ENCODE assay signal across 10 mouse cellular contexts in the genomic region with DNA sequence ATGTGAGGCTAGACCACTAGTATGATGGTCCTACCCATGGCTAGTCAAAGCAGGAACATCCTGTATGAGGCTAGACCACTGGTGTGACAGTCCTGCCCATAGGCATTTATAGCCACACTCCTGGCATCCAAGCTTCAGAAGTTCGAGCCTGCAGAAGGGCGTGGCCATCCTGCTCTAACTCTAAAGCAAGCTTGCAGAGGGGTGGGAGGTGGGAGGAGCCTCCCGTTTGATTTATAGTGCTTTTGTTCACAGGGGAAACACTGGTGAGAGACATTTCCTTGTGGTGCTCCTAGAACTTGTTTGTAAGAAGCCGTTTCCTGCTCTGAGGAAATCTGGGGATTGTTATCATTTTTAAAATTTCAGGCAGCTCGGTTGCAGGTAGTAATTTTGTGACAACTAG. TPM values are rescaled to one million over a fixed set of nuclear protein-coding genes. Genes with fewer than 3 reads are reported as not detected.
DNase-seq lines count a peak whose midpoint lies in the region; ATAC-seq lines count a peak whose summit lies in the region.
"Had no signal": no experiment of that assay in that cellular context is flagged by ENCODE, and none has a peak within 500 bp of the region (broad histone marks: within the 10 kb centered on the region; RNA-seq: fewer than 3 reads in every experiment).

No protein-coding gene starts in this region.

- peak; percentile 52 to 74 for DNase-seq in heart, adult 18-20 months
- DNase-seq in embryonic facial prominence, embryonic 10.5 days (ENCODE audit: low spot score) = no peak
- DNase-seq in mesoderm, embryonic 11.5 days (ENCODE audit: low read depth, low spot score) = peak; percentile 45
- DNase-seq in spleen, adult 12 weeks (ENCODE audit: low spot score) = no peak
- DNase-seq in cerebellum, postnatal 25 days = no peak
- no peak for DNase-seq in cerebellum, adult 18-20 months
- DNase-seq: left cerebral cortex, postnatal 4 days had no signal

- no peak overlapping the region for H3K4me2 ChIP-seq in heart, embryonic 12.5 days
- H3K4me2 ChIP-seq in kidney, embryonic 16.5 days (replicated peaks; ENCODE audit: low read depth, low read length) = peak overlapping the region; percentile 26; the same call in 1 of the 2 replicates
- H3K4me2 ChIP-seq: forebrain, embryonic 15.5 days had no signal

- peaks cover 9% of the 10 kb centered on the region for H3K4me1 ChIP-seq in heart, embryonic 12.5 days (replicated peaks)
- H3K4me1 ChIP-seq in embryonic facial prominence, embryonic 10.5 days = peaks cover 44% of the 10 kb centered on the region
- peaks cover 85% of the 10 kb centered on the region for H3K4me1 ChIP-seq in kidney, embryonic 16.5 days (ENCODE audit: insufficient read depth, low read length)

- H3K9me3 ChIP-seq in heart, embryonic 12.5 days (replicated peaks) = no peaks in the 10 kb centered on the region
- H3K9me3 ChIP-seq in embryonic facial prominence, embryonic 10.5 days = no peaks in the 10 kb centered on the region
- no peaks in the 10 kb centered on the region for H3K9me3 ChIP-seq in kidney, embryonic 16.5 days (ENCODE audit: low read length)
- H3K9me3 ChIP-seq: forebrain, embryonic 15.5 days had no signal

- peaks cover 12% of the 10 kb centered on the region; the same call in 1 of the 2 replicates for H3K27me3 ChIP-seq in heart, embryonic 12.5 days (replicated peaks)
- no peaks in the 10 kb centered on the region for H3K27me3 ChIP-seq in embryonic facial prominence, embryonic 10.5 days (replicated peaks; ENCODE audit: low read depth, poor library complexity, severe bottlenecking)
- H3K27me3 ChIP-seq in kidney, embryonic 16.5 days (ENCODE audit: insufficient read depth, low read length) = no peaks in the 10 kb centered on the region
- H3K27me3 ChIP-seq: forebrain, embryonic 15.5 days had no signal

- 29% methylated on average over 5 of the region's 5 CpGs for WGBS in heart, embryonic 12.5 days
- 47% methylated on average over 5 of the region's 5 CpGs for WGBS in embryonic facial prominence, embryonic 10.5 days
- 17% methylated on average over 5 of the region's 5 CpGs for WGBS in kidney, embryonic 16.5 days

- H3K4me3 ChIP-seq in heart, embryonic 12.5 days = no peak overlapping the region
- no peak overlapping the region for H3K4me3 ChIP-seq in embryonic facial prominence, embryonic 10.5 days
- H3K4me3 ChIP-seq in kidney, embryonic 16.5 days (ENCODE audit: low read length) = no peak overlapping the region
- H3K4me3 ChIP-seq: forebrain, embryonic 15.5 days had no signal

- H3K36me3 ChIP-seq in heart, embryonic 12.5 days = no peaks in the 10 kb centered on the region
- H3K36me3 ChIP-seq in embryonic facial prominence, embryonic 10.5 days (replicated peaks) = no peaks in the 10 kb centered on the region
- H3K36me3 ChIP-seq in kidney, embryonic 16.5 days (ENCODE audit: insufficient read depth, low read length) = no peaks in the 10 kb centered on the region
- H3K36me3 ChIP-seq: forebrain, embryonic 15.5 days had no signal

- no peak overlapping the region for H3K9ac ChIP-seq in heart, embryonic 12.5 days
- H3K9ac ChIP-seq in kidney, embryonic 16.5 days (replicated peaks; ENCODE audit: low read length) = peak overlapping the region; percentile 54
- H3K9ac ChIP-seq: forebrain, embryonic 15.5 days had no signal

- ATAC-seq in heart, embryonic 12.5 days (ENCODE audit: insufficient number of reproducible peaks, low FRiP score) = no peak
- ATAC-seq in kidney, embryonic 16.5 days (ENCODE audit: low FRiP score, low TSS enrichment) = no peak
- ATAC-seq: forebrain, embryonic 15.5 days had no signal

- no peak overlapping the region for H3K27ac ChIP-seq in heart, embryonic 12.5 days (ENCODE audit: poor library complexity, severe bottlenecking)
- 0 out of 2 replicates have a peak overlapping the region, but pooled peaks have one; percentile 57 for H3K27ac ChIP-seq in embryonic facial prominence, embryonic 10.5 days (replicated peaks)
- H3K27ac ChIP-seq in kidney, embryonic 16.5 days (ENCODE audit: low read length) = peak overlapping the region; percentile 90

RNA-seq across cellular contexts. Expression of a gene that starts 56.7 kb away (rescaled TPM):
- total RNA-seq in heart, adult 18-20 months (2021) = 10 to 100 TPM; 75.1 to 93.4 TPM
- polyA plus RNA-seq in heart, embryonic 12.5 days (2016; fragmentation: Nextera tagmentation; extraction: Ambion mirVana) = 11.4 and 11.5 TPM in 2 replicates
- 15.8 and 17.4 TPM in 2 replicates for polyA plus RNA-seq in embryonic facial prominence, embryonic 10.5 days (2016; fragmentation: Nextera tagmentation; extraction: Ambion mirVana)
- polyA plus RNA-seq in kidney, embryonic 16.5 days (2015; fragmentation: Nextera tagmentation; extraction: Ambion mirVana) = 21.5 and 24.1 TPM in 2 replicates

Comparison
In these comparisons a context has a peak if more than half of its experiments do, and no peak if none do; other contexts are left out.
1. DNase-seq: peak in heart, adult 18-20 months (2 of 2) and mesoderm, embryonic 11.5 days (single experiment); none in embryonic facial prominence, embryonic 10.5 days (single experiment), spleen, adult 12 weeks (single experiment), cerebellum, postnatal 25 days (0 of 2) and cerebellum, adult 18-20 months (0 of 2).